Mouse (Mus musculus) hindbrain, embryonic 11.5 days (tissue): ENCODE measurements at regions not wholly inside any gene's neighbourhood (a gene's known extent, or its start where the extent isn't known, plus 50 kb on each side); places are given as distances from the start of the nearest gene placed in this dataset.
A peak's percentile ranks its signal among the peaks of the same experiment; 100 is the strongest.

Experiments
- ATAC-seq: fragments of 200-750 bp; cut with Nextera tagmentation; 2 replicates; pipeline ENCODE4 v1.8.0; 2017; ENCODE audit warnings: mild to moderate bottlenecking, moderate TSS enrichment, moderate library complexity; ENCODE audit not compliant: low FRiP score
- DNase-seq: peaks from one replicate; pipeline ENCODE4 v3.0.0-alpha.2; 2015; ENCODE audit warnings: low spot score
- H3K27ac ChIP-seq: fragments of 300-500 bp; sonication (generic); 2 replicates; pipeline ENCODE4 v1.5.1; 2014; ENCODE audit warnings: mild to moderate bottlenecking, low read depth, low read length
- H3K27me3 ChIP-seq: fragments of 300-500 bp; sonication (generic); 2 replicates; pipeline ENCODE4 v1.6.1; 2014; ENCODE audit warnings: mild to moderate bottlenecking, low read length, moderate library complexity, mixed read lengths; ENCODE audit not compliant: control insufficient read depth, insufficient read depth
- H3K36me3 ChIP-seq: fragments of 300-500 bp; sonication (generic); 2 replicates; pipeline ENCODE4 v1.6.1; 2014; ENCODE audit warnings: mild to moderate bottlenecking, low read length, moderate library complexity, mixed read lengths; ENCODE audit not compliant: control insufficient read depth, insufficient read depth
- H3K4me1 ChIP-seq: fragments of 300-500 bp; sonication (generic); replicated peaks from 2 replicates; pipeline ENCODE4 v1.6.1; 2014; ENCODE audit warnings: low read length, mixed read lengths; ENCODE audit not compliant: control insufficient read depth, insufficient read depth
- H3K4me2 ChIP-seq: fragments of 300-500 bp; sonication (generic); replicated peaks from 2 replicates; pipeline ENCODE4 v1.6.1; 2014; ENCODE audit warnings: mild to moderate bottlenecking, low read depth, low read length
- H3K4me3 ChIP-seq: fragments of 300-500 bp; sonication (generic); 2 replicates; pipeline ENCODE4 v1.5.1; 2014; ENCODE audit warnings: low read depth, low read length
- H3K9ac ChIP-seq: fragments of 300-500 bp; sonication (generic); 2 replicates; pipeline ENCODE4 v1.6.1; 2014; ENCODE audit warnings: low read depth, low read length
- H3K9me3 ChIP-seq: fragments of 300-500 bp; sonication (generic); 2 replicates; pipeline ENCODE4 v1.6.1; 2016; ENCODE audit warnings: low read length; ENCODE audit not compliant: control insufficient read depth
- WGBS: fragments of 180-500 bp; shearing (Covaris S2); extraction: QIAGEN DNeasy Blood & Tissue Kit; methylation state at CpG from one replicate; pipeline ENCODE4 v1.1.7; 2014; 5-methylcytosine and 5-hydroxymethylcytosine counted together

DNA sequence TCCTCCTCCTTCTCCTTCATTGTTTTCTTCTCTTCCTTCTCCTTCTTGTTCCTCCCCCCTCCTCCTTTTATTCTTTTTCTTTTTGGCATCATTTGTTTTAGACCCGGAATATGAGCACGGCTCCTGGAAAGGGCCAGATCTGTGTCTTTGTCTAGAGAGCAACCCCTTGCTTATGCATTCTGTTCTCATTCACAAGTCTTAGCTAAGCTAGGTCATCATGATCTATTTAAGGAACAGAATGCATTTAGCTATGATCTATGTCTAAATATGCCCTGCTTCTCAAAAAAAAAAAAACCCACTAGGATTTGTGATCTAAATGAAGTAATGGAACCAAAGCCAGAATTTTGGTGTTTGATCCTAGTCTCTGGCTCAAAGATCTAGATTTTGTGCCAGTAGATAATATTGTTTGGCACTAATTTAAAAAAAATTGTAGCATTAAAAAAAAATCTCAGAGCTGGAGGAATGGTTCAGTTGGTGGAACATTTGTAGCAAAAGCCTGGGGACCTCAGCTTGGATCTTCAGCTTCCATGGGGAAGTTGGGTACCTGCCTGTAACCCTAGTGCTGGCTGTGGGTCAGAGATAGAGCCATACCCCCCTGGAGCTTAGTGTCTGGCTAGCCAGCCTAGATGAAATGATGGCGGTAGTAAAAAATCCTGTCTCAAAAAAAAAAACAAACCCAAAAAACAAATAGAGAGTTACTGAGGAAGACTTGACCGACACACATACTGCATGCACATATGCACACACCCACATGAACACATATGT, 100.5 kb upstream of the Got2 start:
- Histone ChIP-seq H3K27me3 (no peaks in the 10 kb centered on the region), H3K9me3 (no peaks in the 10 kb centered on the region), H3K9ac (no peak overlapping the region), H3K36me3 (no peaks in the 10 kb centered on the region), H3K27ac (no peak overlapping the region), H3K4me3 (no peak overlapping the region), H3K4me2 (no peak overlapping the region), H3K4me1 (no peaks in the 10 kb centered on the region)
- DNase-seq (no peak), ATAC-seq (no peak)
- WGBS = 91% methylated on average over 4 of the region's 4 CpGs

DNA sequence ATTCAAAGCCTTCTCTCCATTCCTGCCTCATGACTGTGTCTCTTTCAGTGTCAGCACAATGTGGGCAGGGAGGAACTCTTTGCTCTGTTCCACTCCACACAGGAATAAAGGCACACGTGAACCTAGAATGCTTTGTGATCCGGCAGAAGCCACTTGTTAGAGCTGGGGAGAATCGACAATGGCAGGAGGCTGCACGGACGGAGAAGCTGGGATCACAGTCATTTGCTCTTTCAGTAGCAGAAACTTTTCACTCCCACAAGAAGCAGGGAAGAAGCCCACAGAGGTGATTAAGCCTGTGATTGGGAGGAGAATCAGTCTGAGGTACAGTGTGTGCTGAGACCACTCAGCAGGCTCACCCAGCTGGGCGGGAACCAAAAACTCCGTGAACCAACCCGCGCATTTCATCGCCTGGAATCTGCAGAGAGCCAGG, 98.7 kb upstream of the Got2 start:
- no peaks in the 10 kb centered on the region for H3K4me1 ChIP-seq
- H3K27ac ChIP-seq = no peak overlapping the region
- DNase-seq (peak; percentile 39), ATAC-seq (no peak; the same call in 1 of the 2 replicates)
- H3K27me3 ChIP-seq = no peaks in the 10 kb centered on the region
- 17% methylated on average over 10 of the region's 10 CpGs for WGBS
- H3K36me3 ChIP-seq = no peaks in the 10 kb centered on the region
- no peaks in the 10 kb centered on the region for H3K9me3 ChIP-seq
- H3K4me3 ChIP-seq = peak overlapping the region; percentile 7; the same call in 1 of the 2 replicates
- H3K9ac ChIP-seq = peak overlapping the region; percentile 36; the same call in 1 of the 2 replicates
- H3K4me2 ChIP-seq = peak overlapping the region; percentile 34

DNA sequence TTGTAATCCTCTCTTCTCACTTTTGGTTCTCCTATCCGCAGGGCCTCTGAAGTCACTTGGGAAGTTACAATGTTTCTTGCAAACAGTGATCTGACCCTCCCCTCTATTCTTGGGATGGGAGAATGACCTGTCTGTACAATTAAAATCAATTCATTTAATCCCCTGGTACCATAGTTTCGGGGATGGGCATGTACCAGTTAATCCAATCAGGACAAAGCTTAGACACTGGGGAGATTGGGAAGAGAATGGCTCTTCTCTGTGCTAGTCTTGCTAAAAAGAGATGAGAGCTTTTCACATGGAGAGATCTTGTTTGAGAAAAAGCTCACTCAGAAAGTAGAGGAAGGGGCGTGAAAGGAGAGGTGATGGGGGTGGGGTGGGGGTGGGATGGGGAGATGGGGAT, 98.1 kb upstream of the Got2 start:
- H3K9ac ChIP-seq = no peak overlapping the region
- H3K4me1 ChIP-seq = no peaks in the 10 kb centered on the region
- DNase-seq (no peak), ATAC-seq (no peak)
- no peaks in the 10 kb centered on the region for H3K9me3 ChIP-seq
- no peak overlapping the region for H3K27ac ChIP-seq
- no peak overlapping the region for H3K4me3 ChIP-seq
- H3K36me3 ChIP-seq = no peaks in the 10 kb centered on the region
- 74% methylated on average over 3 of the region's 3 CpGs for WGBS
- H3K27me3 ChIP-seq = no peaks in the 10 kb centered on the region
- no peak overlapping the region for H3K4me2 ChIP-seq

DNA sequence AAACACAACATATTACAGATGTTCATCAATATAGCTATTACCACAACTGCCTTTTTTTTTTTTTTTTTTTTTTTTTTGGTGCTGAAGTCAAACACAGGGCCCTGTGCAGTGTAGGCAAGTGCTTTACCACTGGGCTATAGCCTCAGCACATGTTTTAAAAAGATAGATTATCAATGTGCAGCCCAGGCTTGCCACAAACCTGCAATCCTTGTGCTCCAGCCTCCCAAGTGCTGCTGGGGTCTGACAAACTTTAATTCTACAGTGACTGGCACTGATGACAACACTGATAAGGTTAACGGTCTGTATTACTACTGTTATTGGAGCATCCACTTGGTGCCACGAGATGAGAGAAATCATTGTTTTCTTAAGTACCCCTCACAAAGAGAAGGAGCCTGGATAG, 95.3 kb upstream of the Got2 start:
- H3K4me2 ChIP-seq = no peak overlapping the region
- WGBS = 64% methylated on average over 2 of the region's 2 CpGs
- DNase-seq = no peak
- no peak overlapping the region for H3K9ac ChIP-seq
- no peaks in the 10 kb centered on the region for H3K9me3 ChIP-seq
- no peak overlapping the region for H3K27ac ChIP-seq
- no peak overlapping the region for H3K4me3 ChIP-seq
- no peaks in the 10 kb centered on the region for H3K36me3 ChIP-seq
- H3K4me1 ChIP-seq = no peaks in the 10 kb centered on the region
- H3K27me3 ChIP-seq = no peaks in the 10 kb centered on the region
- ATAC-seq = no peak

DNA sequence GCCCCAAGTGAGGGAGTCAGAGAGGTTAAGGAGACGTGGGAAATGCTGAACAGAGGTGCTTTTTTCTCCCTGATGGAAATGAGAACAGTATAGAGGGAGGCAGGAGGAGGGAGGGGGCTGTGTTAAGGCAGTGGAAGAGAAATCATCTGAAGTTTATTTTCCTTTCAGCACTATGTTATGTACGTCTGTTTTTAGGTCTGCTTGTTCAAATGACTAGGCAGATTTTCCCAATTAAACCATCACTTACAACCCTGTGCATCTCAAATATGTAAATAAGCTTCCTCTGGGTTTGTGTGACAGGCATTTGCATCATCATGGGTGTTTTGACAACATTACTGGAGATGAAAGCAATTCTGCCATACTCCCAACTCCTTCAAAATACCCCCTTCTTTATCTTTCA, 92.1 kb upstream of the Got2 start:
- no peaks in the 10 kb centered on the region for H3K4me1 ChIP-seq
- H3K9me3 ChIP-seq = no peaks in the 10 kb centered on the region
- H3K9ac ChIP-seq = no peak overlapping the region
- no peaks in the 10 kb centered on the region for H3K27me3 ChIP-seq
- H3K27ac ChIP-seq = no peak overlapping the region
- ATAC-seq = peak; percentile 38; the same call in 1 of the 2 replicates
- 32% methylated on average over 2 of the region's 2 CpGs for WGBS
- no peak for DNase-seq
- H3K4me3 ChIP-seq = no peak overlapping the region
- no peak overlapping the region for H3K4me2 ChIP-seq
- no peaks in the 10 kb centered on the region for H3K36me3 ChIP-seq

DNA sequence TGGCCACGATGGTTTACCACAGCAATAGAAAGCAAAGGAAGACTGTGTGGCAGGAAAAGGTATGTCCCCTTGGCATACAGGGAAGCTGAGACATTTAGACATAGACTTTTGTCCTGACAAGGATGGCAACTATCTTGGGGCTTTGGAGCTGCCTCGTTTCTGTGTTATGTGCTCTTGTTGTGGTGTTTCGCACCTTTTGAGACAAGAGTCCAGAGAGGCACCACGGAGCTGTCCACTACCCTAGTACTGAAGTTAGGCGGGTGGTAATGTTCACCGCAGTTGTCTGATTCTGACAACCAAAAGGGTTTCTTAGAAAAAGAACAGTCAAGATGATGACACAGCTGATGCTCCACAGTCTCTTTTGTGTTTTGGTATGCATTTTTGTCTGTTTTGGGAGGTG, 90.9 kb upstream of the Got2 start:
- Histone ChIP-seq H3K4me2 (no peak overlapping the region), H3K4me3 (no peak overlapping the region), H3K4me1 (no peaks in the 10 kb centered on the region), H3K27me3 (no peaks in the 10 kb centered on the region), H3K9ac (no peak overlapping the region), H3K27ac (no peak overlapping the region), H3K36me3 (no peaks in the 10 kb centered on the region), H3K9me3 (no peaks in the 10 kb centered on the region)
- 57% methylated on average over 6 of the region's 6 CpGs for WGBS
- ATAC-seq (no peak), DNase-seq (peak; percentile 45)

DNA sequence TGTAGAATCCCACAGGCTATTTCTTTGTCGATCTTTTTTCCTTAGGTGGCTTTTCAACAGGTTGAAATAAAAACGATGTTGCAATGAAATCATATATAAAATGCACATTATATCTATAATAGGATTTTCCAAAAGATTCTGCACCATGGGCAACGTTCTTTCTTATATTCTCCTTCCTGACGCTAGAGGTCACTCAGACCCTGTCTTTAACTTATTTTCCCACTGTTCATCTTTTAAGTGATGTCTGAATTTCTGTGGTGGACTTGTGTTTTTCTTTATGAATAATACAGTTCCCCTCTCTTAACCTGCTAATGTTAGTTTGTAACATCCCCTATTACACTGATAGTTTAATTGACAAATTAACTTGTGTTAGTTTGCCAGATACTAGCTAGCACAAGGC, 86.5 kb upstream of the Got2 start:
- 22% methylated on average over 4 of the region's 4 CpGs for WGBS
- ATAC-seq (no peak), DNase-seq (peak; percentile 48)

DNA sequence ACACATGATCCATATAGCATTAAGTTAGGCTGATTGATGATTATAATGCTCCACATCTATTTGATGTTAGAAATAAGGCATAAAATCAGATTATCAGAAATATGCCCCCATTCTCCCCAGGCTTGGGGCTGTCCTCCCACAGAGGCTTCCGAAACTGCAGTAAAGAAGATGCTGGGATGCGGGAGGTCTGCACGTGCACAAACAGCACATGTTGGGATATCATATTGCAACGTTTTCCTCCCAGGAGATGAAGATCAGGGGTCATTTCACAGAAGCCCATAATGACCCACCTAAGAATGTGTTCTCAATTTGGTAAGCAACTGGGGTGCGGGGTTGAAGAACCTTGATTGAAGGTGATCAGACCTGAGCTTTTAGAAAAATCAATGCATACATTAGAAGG, 85.9 kb upstream of the Got2 start:
- Histone ChIP-seq H3K27me3 (no peaks in the 10 kb centered on the region), H3K27ac (no peak overlapping the region), H3K9me3 (no peaks in the 10 kb centered on the region), H3K9ac (no peak overlapping the region), H3K4me3 (no peak overlapping the region), H3K4me2 (no peak overlapping the region), H3K4me1 (no peaks in the 10 kb centered on the region), H3K36me3 (no peaks in the 10 kb centered on the region)
- DNase-seq = no peak
- ATAC-seq = no peak
- 52% methylated on average over 5 of the region's 5 CpGs for WGBS

More for the DNA sequence above, 86.5 kb upstream of the Got2 start:
- H3K36me3 ChIP-seq = no peaks in the 10 kb centered on the region
- no peak overlapping the region for H3K9ac ChIP-seq
- H3K27ac ChIP-seq = no peak overlapping the region
- H3K4me1 ChIP-seq = no peaks in the 10 kb centered on the region
- H3K4me3 ChIP-seq = no peak overlapping the region
- no peaks in the 10 kb centered on the region for H3K9me3 ChIP-seq
- no peaks in the 10 kb centered on the region for H3K27me3 ChIP-seq
- no peak overlapping the region for H3K4me2 ChIP-seq

DNA sequence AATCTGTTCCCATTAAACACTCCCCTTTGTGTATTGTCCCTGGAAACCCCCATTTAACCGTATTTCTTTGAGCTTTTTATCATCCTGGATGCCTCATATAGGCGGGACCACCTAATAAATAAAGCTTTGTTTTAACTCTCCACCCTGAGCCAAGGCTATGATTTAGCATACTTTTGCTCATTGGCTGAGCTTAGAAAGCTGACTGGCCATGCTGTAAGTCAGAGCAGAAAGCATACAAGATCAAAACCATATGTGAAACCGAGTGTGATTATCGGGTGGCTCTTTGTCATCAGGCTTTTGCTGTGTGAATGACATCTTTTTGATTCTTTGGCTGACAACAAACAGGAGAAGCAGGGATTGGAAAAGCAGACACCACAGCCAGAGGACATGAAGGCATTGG, 85.2 kb upstream of the Got2 start:
- no peak overlapping the region for H3K27ac ChIP-seq
- H3K36me3 ChIP-seq = no peaks in the 10 kb centered on the region
- no peak overlapping the region for H3K4me3 ChIP-seq
- H3K9ac ChIP-seq = no peak overlapping the region
- H3K9me3 ChIP-seq = no peaks in the 10 kb centered on the region
- WGBS = 40% methylated on average over 4 of the region's 4 CpGs
- no peak for ATAC-seq
- DNase-seq = no peak
- no peaks in the 10 kb centered on the region for H3K4me1 ChIP-seq
- no peaks in the 10 kb centered on the region for H3K27me3 ChIP-seq
- H3K4me2 ChIP-seq = no peak overlapping the region
